Mouse (Mus musculus) forebrain, embryonic 15.5 days (tissue): ENCODE measurements around the gene Fam193b. TPM values are rescaled to one million over a fixed set of nuclear protein-coding genes. Genes with fewer than 3 reads are reported as not detected.

Experiments used
- ATAC-seq: fragments of 200-750 bp; cut with Nextera tagmentation; replicated peaks from 2 replicates; pipeline ENCODE4 v1.8.0; 2017; ENCODE audit warnings: mild to moderate bottlenecking, moderate TSS enrichment, moderate library complexity
- H3K27ac ChIP-seq: fragments of 300-500 bp; sonication (generic); replicated peaks from 2 replicates; pipeline ENCODE4 v1.5.1; 2015; ENCODE audit warnings: mild to moderate bottlenecking, inconsistent platforms
- H3K27me3 ChIP-seq: fragments of 300-500 bp; sonication (generic); 2 replicates; pipeline ENCODE4 v1.6.1; 2015; ENCODE audit warnings: inconsistent platforms
- H3K36me3 ChIP-seq: fragments of 300-500 bp; sonication (generic); 2 replicates; pipeline ENCODE4 v1.6.1; 2015; ENCODE audit warnings: mild to moderate bottlenecking, inconsistent platforms
- H3K4me1 ChIP-seq: fragments of 300-500 bp; sonication (generic); 2 replicates; pipeline ENCODE4 v1.6.1; 2015; ENCODE audit warnings: inconsistent platforms
- H3K4me2 ChIP-seq: fragments of 300-500 bp; sonication (generic); replicated peaks from 2 replicates; pipeline ENCODE4 v1.6.1; 2015; ENCODE audit warnings: mild to moderate bottlenecking, inconsistent platforms
- H3K4me3 ChIP-seq: fragments of 300-500 bp; sonication (generic); 2 replicates; pipeline ENCODE4 v1.5.1; 2015; ENCODE audit warnings: mild to moderate bottlenecking, inconsistent platforms
- H3K9ac ChIP-seq: fragments of 300-500 bp; sonication (generic); replicated peaks from 2 replicates; pipeline ENCODE4 v1.6.1; 2015; ENCODE audit warnings: mild to moderate bottlenecking, inconsistent platforms
- H3K9me3 ChIP-seq: fragments of 300-500 bp; sonication (generic); 2 replicates; pipeline ENCODE4 v1.6.1; 2016; ENCODE audit warnings: inconsistent platforms
- WGBS: fragments of 180-500 bp; shearing (Covaris S2); methylation state at CpG from one replicate; pipeline ENCODE4 v1.1.7; 2015; ENCODE audit warnings: mixed read lengths; 5-methylcytosine and 5-hydroxymethylcytosine counted together
- polyA plus RNA-seq: library from polyadenylated mRNA; unstranded; fragments of >200 nt; fragmentation: Nextera tagmentation; extraction: Ambion mirVana; gene quantifications from 2 replicates; pipeline ENCODE4 v1.2.1, GENCODE M21; 2015

Fam193b gene
- polyA plus RNA-seq, 1 experiment from 2014 or later, result 62.4 TPM

- H3K4me3 ChIP-seq, result no peak overlapping the region
- WGBS, result 65% methylated on average over 8 of the region's 8 CpGs
- H3K4me2 ChIP-seq, result no peak overlapping the region
- H3K4me1 ChIP-seq, result no peaks in the 10 kb centered on the region
- no peak overlapping the region for H3K9ac ChIP-seq
- no peak overlapping the region for H3K27ac ChIP-seq
- no peak for ATAC-seq
- H3K9me3 ChIP-seq, result no peaks in the 10 kb centered on the region
- H3K36me3 ChIP-seq, result no peaks in the 10 kb centered on the region
- no peaks in the 10 kb centered on the region; the same call in 1 of the 2 replicates for H3K27me3 ChIP-seq
These were observed 48.2 kb downstream of the Fam193b start for GRCm38 (mm10) chr13:55522730-55523129.

- 76% methylated on average over 4 of the region's 4 CpGs for WGBS
These were observed 51.3 kb downstream of the Fam193b start for GRCm38 (mm10) chr13:55519606-55520005.

GRCm38 (mm10) chr13:55516955-55517354 lies 54.0 kb downstream of the Fam193b start:
- no peak overlapping the region for H3K27ac ChIP-seq
- no peak overlapping the region for H3K9ac ChIP-seq
- peaks cover 13% of the 10 kb centered on the region for H3K4me1 ChIP-seq
- 4% methylated on average over 5 of the region's 5 CpGs for WGBS
- ATAC-seq, result no peak
- no peak overlapping the region for H3K4me3 ChIP-seq
- no peaks in the 10 kb centered on the region; the same call in 1 of the 2 replicates for H3K27me3 ChIP-seq
- no peaks in the 10 kb centered on the region for H3K9me3 ChIP-seq
- no peak overlapping the region for H3K4me2 ChIP-seq
- H3K36me3 ChIP-seq, result no peaks in the 10 kb centered on the region

More at GRCm38 (mm10) chr13:55519606-55520005, 51.3 kb downstream of the Fam193b start:
- no peaks in the 10 kb centered on the region for H3K9me3 ChIP-seq
- no peak overlapping the region for H3K9ac ChIP-seq
- no peaks in the 10 kb centered on the region for H3K4me1 ChIP-seq
- no peaks in the 10 kb centered on the region for H3K36me3 ChIP-seq
- no peak overlapping the region for H3K4me3 ChIP-seq
- no peak for ATAC-seq
- H3K4me2 ChIP-seq, result no peak overlapping the region
- H3K27ac ChIP-seq, result no peak overlapping the region
- H3K27me3 ChIP-seq, result no peaks in the 10 kb centered on the region; the same call in 1 of the 2 replicates

DNA sequence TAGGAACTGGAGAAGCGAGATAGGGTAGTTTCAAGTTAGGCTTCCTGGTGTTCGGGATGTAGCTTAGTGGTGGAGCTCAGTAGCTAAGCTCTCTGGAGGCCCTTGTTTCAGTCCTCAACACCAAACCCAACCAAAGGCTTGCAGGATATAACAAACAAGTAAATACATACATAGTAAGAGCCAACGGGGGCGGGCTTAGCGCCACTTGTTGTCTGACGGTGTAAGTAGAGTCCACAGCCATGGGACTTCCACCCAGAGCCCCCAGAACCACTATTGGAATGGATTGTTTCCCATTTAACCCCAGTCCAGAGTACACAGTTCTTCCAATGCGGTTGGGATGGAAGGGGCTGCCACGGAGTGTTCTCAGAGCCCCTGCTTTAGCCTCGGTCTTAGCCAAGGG lies 57.1 kb downstream of the Fam193b start:
- Histone ChIP-seq H3K9ac (0 out of 2 replicates have a peak overlapping the region, but pooled peaks have one; percentile 86), H3K4me2 (peak overlapping the region; percentile 91), H3K4me3 (peak overlapping the region; percentile 72), H3K9me3 (no peaks in the 10 kb centered on the region), H3K27ac (0 out of 2 replicates have a peak overlapping the region, but pooled peaks have one; percentile 82), H3K27me3 (no peaks in the 10 kb centered on the region), H3K4me1 (peaks cover 33% of the 10 kb centered on the region), H3K36me3 (no peaks in the 10 kb centered on the region)
- no peak; the same call in 1 of the 2 replicates for ATAC-seq
- WGBS, result 36% methylated on average over 9 of the region's 9 CpGs

GRCm38 (mm10) chr13:55513111-55513748 lies 57.7 kb downstream of the Fam193b start, which contains the start of gene Pdlim7:
Pdlim7 (minus strand) TSS chr13:55513676.
- Histone ChIP-seq H3K4me1 (peaks cover 33% of the 10 kb centered on the region), H3K4me3 (peak within 1 kb of the TSS; percentile 72), H3K27ac (peak within 1 kb of the TSS; percentile 82), H3K9me3 (no peaks in the 10 kb centered on the region), H3K4me2 (peak within 1 kb of the TSS; percentile 91), H3K36me3 (0 out of 2 replicates have a peak, but pooled peaks cover 4% of the 10 kb centered on the region), H3K27me3 (no peaks in the 10 kb centered on the region), H3K9ac (peak within 1 kb of the TSS; percentile 86)
- peak; percentile 79 for ATAC-seq
- WGBS, result under 1% methylated on average over 53 of the region's 55 CpGs

DNA sequence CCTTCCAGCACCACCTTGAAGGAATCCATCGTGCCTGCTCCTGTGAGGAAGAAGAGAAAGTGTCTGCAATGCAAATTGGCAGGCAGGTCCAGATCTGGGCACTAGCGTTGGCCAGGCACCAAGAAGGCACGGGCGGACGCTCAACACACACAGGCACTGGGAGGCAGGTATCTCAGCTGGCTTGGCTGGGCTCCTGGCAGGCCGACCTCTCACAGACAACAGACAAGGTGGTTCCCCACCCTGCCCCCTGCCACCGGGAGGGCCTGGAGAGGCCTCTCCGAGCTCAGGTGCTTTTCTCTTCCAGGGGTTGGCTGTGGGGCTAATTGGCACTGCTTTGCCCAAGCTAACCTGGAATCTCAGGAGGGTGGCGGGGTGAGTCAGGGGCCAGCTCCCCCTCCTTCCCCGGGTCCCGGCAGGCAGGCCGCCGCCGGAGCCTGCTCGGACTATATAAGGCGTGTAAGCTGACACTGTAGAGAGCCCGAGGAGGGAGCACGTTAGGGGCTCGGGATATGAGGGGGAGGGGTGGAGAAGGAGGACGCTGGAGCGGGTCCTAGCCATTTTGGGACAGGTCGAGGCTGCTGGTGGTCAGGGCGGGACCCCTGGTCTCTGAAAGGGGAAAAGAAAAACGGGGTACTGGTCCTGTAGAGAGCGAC lies 58.4 kb downstream of the Fam193b start:
- Histone ChIP-seq H3K27ac (peak overlapping the region; percentile 82), H3K9me3 (no peaks in the 10 kb centered on the region), H3K4me3 (peak overlapping the region; percentile 72), H3K9ac (peak overlapping the region; percentile 86), H3K36me3 (peaks cover 8% of the 10 kb centered on the region; the same call in 1 of the 2 replicates), H3K27me3 (no peaks in the 10 kb centered on the region), H3K4me2 (peak overlapping the region; percentile 91), H3K4me1 (peaks cover 33% of the 10 kb centered on the region)
- peak; percentile 34 for ATAC-seq
- under 1% methylated on average over 25 of the region's 25 CpGs for WGBS

- Histone ChIP-seq H3K36me3 (peaks cover 17% of the 10 kb centered on the region), H3K9me3 (no peaks in the 10 kb centered on the region), H3K9ac (no peak overlapping the region), H3K27ac (peak overlapping the region; percentile 82), H3K4me1 (peaks cover 33% of the 10 kb centered on the region), H3K27me3 (no peaks in the 10 kb centered on the region), H3K4me2 (peak overlapping the region; percentile 91), H3K4me3 (0 out of 2 replicates have a peak overlapping the region, but pooled peaks have one; percentile 72)
- 37% methylated on average over 5 of the region's 5 CpGs for WGBS
- ATAC-seq, result no peak
These were observed 59.4 kb downstream of the Fam193b start for GRCm38 (mm10) chr13:55511492-55511861.

GRCm38 (mm10) chr13:55510668-55511491 lies 60.0 kb downstream of the Fam193b start:
- H3K4me3 ChIP-seq, result 0 out of 2 replicates have a peak overlapping the region, but pooled peaks have one; percentile 4
- peaks cover 33% of the 10 kb centered on the region for H3K4me1 ChIP-seq
- H3K9me3 ChIP-seq, result no peaks in the 10 kb centered on the region
- ATAC-seq, result peak; percentile 41
- H3K27ac ChIP-seq, result peak overlapping the region; percentile 82
- peaks cover 21% of the 10 kb centered on the region for H3K36me3 ChIP-seq
- H3K9ac ChIP-seq, result no peak overlapping the region
- H3K4me2 ChIP-seq, result peak overlapping the region; percentile 91
- H3K27me3 ChIP-seq, result no peaks in the 10 kb centered on the region
- WGBS, result 7% methylated on average over 6 of the region's 6 CpGs

- Histone ChIP-seq H3K9me3 (no peaks in the 10 kb centered on the region), H3K4me2 (no peak overlapping the region), H3K4me1 (peaks cover 33% of the 10 kb centered on the region), H3K9ac (no peak overlapping the region), H3K27me3 (no peaks in the 10 kb centered on the region), H3K36me3 (peaks cover 27% of the 10 kb centered on the region), H3K4me3 (no peak overlapping the region), H3K27ac (peak overlapping the region; percentile 82; the same call in 1 of the 2 replicates)
- 18% methylated on average over 3 of the region's 3 CpGs for WGBS
- no peak; the same call in 1 of the 2 replicates for ATAC-seq
These were observed 60.6 kb downstream of the Fam193b start for GRCm38 (mm10) chr13:55510332-55510667.

- Histone ChIP-seq H3K4me1 (peaks cover 27% of the 10 kb centered on the region), H3K9ac (no peak overlapping the region), H3K9me3 (no peaks in the 10 kb centered on the region), H3K4me2 (no peak overlapping the region), H3K27ac (no peak overlapping the region), H3K27me3 (no peaks in the 10 kb centered on the region), H3K4me3 (no peak overlapping the region), H3K36me3 (peaks cover 33% of the 10 kb centered on the region)
- WGBS, result 94% methylated on average over 10 of the region's 10 CpGs
- no peak for ATAC-seq
These were observed 62.4 kb downstream of the Fam193b start for GRCm38 (mm10) chr13:55508531-55508930.

DNA sequence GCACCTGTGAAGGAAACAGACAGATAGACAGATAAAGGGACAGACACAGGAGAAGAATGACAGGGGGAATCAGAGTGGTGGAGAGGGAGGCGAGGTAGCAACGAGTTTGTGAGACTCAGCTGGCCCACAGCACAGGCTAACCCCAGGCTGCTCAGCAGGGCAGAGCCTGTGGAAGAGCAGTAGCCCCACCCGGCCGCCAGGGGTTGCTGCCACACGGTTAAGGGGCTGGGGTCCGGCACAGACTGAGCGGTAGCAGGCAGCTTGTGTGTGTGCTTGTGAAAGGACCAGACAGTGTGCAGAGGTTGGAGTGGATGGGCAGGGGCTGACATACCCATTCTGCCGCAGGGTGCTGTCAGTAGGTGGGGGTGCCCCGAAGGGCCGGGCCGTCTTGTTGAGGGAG lies 63.0 kb downstream of the Fam193b start:
- 54% methylated on average over 11 of the region's 11 CpGs for WGBS
- no peak overlapping the region for H3K4me3 ChIP-seq
- H3K4me1 ChIP-seq, result peaks cover 27% of the 10 kb centered on the region
- no peak overlapping the region for H3K4me2 ChIP-seq
- ATAC-seq, result no peak
- H3K27ac ChIP-seq, result no peak overlapping the region
- no peaks in the 10 kb centered on the region for H3K9me3 ChIP-seq
- H3K36me3 ChIP-seq, result peaks cover 36% of the 10 kb centered on the region
- no peak overlapping the region for H3K9ac ChIP-seq
- no peaks in the 10 kb centered on the region for H3K27me3 ChIP-seq

DNA sequence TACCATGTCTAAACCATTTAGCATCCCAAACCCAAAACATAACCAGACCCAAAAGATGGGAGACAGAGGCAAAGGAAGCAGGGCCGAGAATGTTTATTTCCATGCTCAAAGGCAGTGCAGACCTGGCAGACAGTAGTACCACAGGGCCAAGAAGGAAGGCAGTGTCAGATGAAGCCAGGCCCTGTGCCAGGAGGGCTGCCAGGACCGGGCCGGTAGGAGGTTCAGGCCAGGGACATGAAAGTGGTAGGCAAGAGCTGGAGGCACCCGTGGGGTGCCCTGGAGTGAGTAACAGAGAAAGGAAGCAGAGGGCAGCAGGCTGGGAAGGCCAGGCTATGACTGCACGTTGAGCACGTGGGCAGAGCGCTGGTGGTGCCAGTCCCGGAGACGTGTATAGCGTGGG lies 64.2 kb downstream of the Fam193b start:
- Histone ChIP-seq H3K9me3 (no peaks in the 10 kb centered on the region), H3K4me3 (no peak overlapping the region), H3K4me1 (peaks cover 17% of the 10 kb centered on the region), H3K4me2 (no peak overlapping the region), H3K27me3 (no peaks in the 10 kb centered on the region), H3K9ac (no peak overlapping the region), H3K36me3 (peaks cover 42% of the 10 kb centered on the region), H3K27ac (no peak overlapping the region)
- ATAC-seq, result no peak
- 87% methylated on average over 10 of the region's 10 CpGs for WGBS
